Mouse (Mus musculus) liver, embryonic 13.5 days (tissue): ENCODE measurements around the gene Acad10. TPM values are rescaled to one million over a fixed set of nuclear protein-coding genes. Genes with fewer than 3 reads are reported as not detected.
"Not testable (repeated sequence)": the region's sequence is repeated elsewhere in the genome, so short reads cannot be mapped to it uniquely, and the experiment has no call there.

Experiments
- ATAC-seq: fragments of 200-750 bp; cut with Nextera tagmentation; 2 replicates; pipeline ENCODE4 v1.8.0; 2017; ENCODE audit warnings: low read depth, mild to moderate bottlenecking, moderate number of reproducible peaks, moderate library complexity
- DNase-seq: peaks from one replicate; pipeline ENCODE4 v3.0.0; 2022
- H3K27ac ChIP-seq: fragments of 300-500 bp; sonication (generic); 2 replicates; pipeline ENCODE4 v1.5.1; 2015; ENCODE audit warnings: moderate library complexity, mild to moderate bottlenecking, inconsistent platforms
- H3K27me3 ChIP-seq: fragments of 300-500 bp; sonication (generic); 2 replicates; pipeline ENCODE4 v1.6.1; 2015; ENCODE audit warnings: mild to moderate bottlenecking, inconsistent platforms
- H3K36me3 ChIP-seq: fragments of 300-500 bp; sonication (generic); 2 replicates; pipeline ENCODE4 v1.6.1; 2015; ENCODE audit warnings: mild to moderate bottlenecking, inconsistent platforms
- H3K4me1 ChIP-seq: fragments of 300-500 bp; sonication (generic); replicated peaks from 2 replicates; pipeline ENCODE4 v1.6.1; 2015; ENCODE audit warnings: inconsistent platforms
- H3K4me2 ChIP-seq: fragments of 300-500 bp; sonication (generic); 2 replicates; pipeline ENCODE4 v1.6.1; 2015; ENCODE audit warnings: inconsistent platforms, mild to moderate bottlenecking, moderate library complexity
- H3K4me3 ChIP-seq: fragments of 300-500 bp; sonication (generic); replicated peaks from 2 replicates; pipeline ENCODE4 v1.5.1; 2015; ENCODE audit warnings: mild to moderate bottlenecking, inconsistent platforms
- H3K9ac ChIP-seq: fragments of 300-500 bp; sonication (generic); 2 replicates; pipeline ENCODE4 v1.6.1; 2015; ENCODE audit warnings: mild to moderate bottlenecking, inconsistent platforms
- H3K9me3 ChIP-seq: fragments of 300-500 bp; sonication (generic); replicated peaks from 2 replicates; pipeline ENCODE4 v1.6.1; 2016; ENCODE audit warnings: inconsistent platforms
- WGBS: fragments of 180-500 bp; shearing (Covaris S2); methylation state at CpG from one replicate; pipeline ENCODE4 v1.1.7; 2015; ENCODE audit not compliant: insufficient replicate concordance; 5-methylcytosine and 5-hydroxymethylcytosine counted together
- polyA plus RNA-seq: library from polyadenylated mRNA; unstranded; fragments of >200 nt; fragmentation: Nextera tagmentation; extraction: Ambion mirVana; gene quantifications from 2 replicates; pipeline ENCODE4 v1.2.1, GENCODE M21; 2015

Gene Acad10
- 2.0 and 2.4 TPM in 2 replicates for polyA plus RNA-seq

GRCm38 (mm10) chr5:121660059-121660896 is at the start of gene Acad10, which contains the start of gene Brap:
Gene Acad10, minus strand, starts transcription at chr5:121660514.
Gene Brap, plus strand, starts transcription at chr5:121660563.
- WGBS: under 1% methylated on average over 83 of the region's 85 CpGs
- DNase-seq (peak; percentile 91), ATAC-seq (peak; percentile 85)
- H3K36me3 ChIP-seq: peaks cover 34% of the 10 kb centered on the region
- H3K4me2 ChIP-seq: peak within 1 kb of the TSS; percentile 82
- peak within 1 kb of the TSS; percentile 84 for H3K27ac ChIP-seq
- H3K27me3 ChIP-seq: no peaks in the 10 kb centered on the region
- peak within 1 kb of the TSS; percentile 98 for H3K4me3 ChIP-seq
- H3K9me3 ChIP-seq: no peaks in the 10 kb centered on the region
- peak within 1 kb of the TSS; percentile 99 for H3K9ac ChIP-seq
- H3K4me1 ChIP-seq: peaks cover 36% of the 10 kb centered on the region

- no peaks in the 10 kb centered on the region for H3K36me3 ChIP-seq
- H3K27me3 ChIP-seq: no peaks in the 10 kb centered on the region
- whole genome bisulfite sequencing: 9% methylated on average over 20 of the region's 20 CpGs
- peak overlapping the region; percentile 62 for H3K4me2 ChIP-seq
- ATAC-seq: peak; percentile 20; the same call in 1 of the 2 replicates
- H3K4me3 ChIP-seq: peak overlapping the region; percentile 23; the same call in 1 of the 2 replicates
- H3K9ac ChIP-seq: peak overlapping the region; percentile 33
- DNase-seq: no peak
- H3K27ac ChIP-seq: peak overlapping the region; percentile 23; the same call in 1 of the 2 replicates
- H3K9me3 ChIP-seq: no peaks in the 10 kb centered on the region
- H3K4me1 ChIP-seq: peaks cover 60% of the 10 kb centered on the region
These were observed 44.4 kb upstream of the Acad10 start for GRCm38 (mm10) chr5:121704512-121705248.

- Histone ChIP-seq H3K4me3 (no peak overlapping the region), H3K9ac (no peak overlapping the region), H3K4me2 (no peak overlapping the region), H3K27ac (peak overlapping the region; percentile 11; the same call in 1 of the 2 replicates), H3K27me3 (no peaks in the 10 kb centered on the region), H3K36me3 (no peaks in the 10 kb centered on the region), H3K4me1 (peaks cover 60% of the 10 kb centered on the region), H3K9me3 (no peaks in the 10 kb centered on the region)
- WGBS: 33% methylated on average over 1 of the region's 1 CpGs
- ATAC-seq (no peak), DNase-seq (no peak)
These were observed 43.0 kb upstream of the Acad10 start for GRCm38 (mm10) chr5:121703341-121703740.

- Histone ChIP-seq H3K27me3 (no peaks in the 10 kb centered on the region), H3K9ac (peak overlapping the region; percentile 62), H3K36me3 (no peaks in the 10 kb centered on the region), H3K4me3 (peak overlapping the region; percentile 34), H3K9me3 (no peaks in the 10 kb centered on the region), H3K4me1 (peaks cover 60% of the 10 kb centered on the region), H3K27ac (peak overlapping the region; percentile 95), H3K4me2 (peak overlapping the region; percentile 63)
- ATAC-seq: peak; percentile 94
- 22% methylated on average over 8 of the region's 8 CpGs for WGBS
- DNase-seq: peak; percentile 79
These were observed 40.9 kb upstream of the Acad10 start for GRCm38 (mm10) chr5:121701111-121701769.

GRCm38 (mm10) chr5:121700496-121700895 is 40.2 kb upstream of the Acad10 start:
- no peaks in the 10 kb centered on the region for H3K9me3 ChIP-seq
- H3K4me3 ChIP-seq: no peak overlapping the region
- no peaks in the 10 kb centered on the region for H3K27me3 ChIP-seq
- no peaks in the 10 kb centered on the region for H3K36me3 ChIP-seq
- WGBS: 54% methylated on average over 11 of the region's 11 CpGs
- ATAC-seq (no peak), DNase-seq (no peak)
- H3K4me2 ChIP-seq: peak overlapping the region; percentile 7
- H3K9ac ChIP-seq: peak overlapping the region; percentile 40
- H3K27ac ChIP-seq: peak overlapping the region; percentile 95
- peaks cover 54% of the 10 kb centered on the region for H3K4me1 ChIP-seq

- H3K4me2 ChIP-seq: no peak overlapping the region
- no peak for DNase-seq
- H3K36me3 ChIP-seq: no peaks in the 10 kb centered on the region
- H3K4me1 ChIP-seq: peaks cover 48% of the 10 kb centered on the region
- ATAC-seq: peak; percentile 35; the same call in 1 of the 2 replicates
- H3K27me3 ChIP-seq: no peaks in the 10 kb centered on the region
- H3K9me3 ChIP-seq: no peaks in the 10 kb centered on the region
- no peak overlapping the region for H3K4me3 ChIP-seq
- WGBS: 45% methylated on average over 5 of the region's 5 CpGs
- H3K9ac ChIP-seq: no peak overlapping the region
- peak overlapping the region; percentile 95 for H3K27ac ChIP-seq
These were observed 39.6 kb upstream of the Acad10 start for GRCm38 (mm10) chr5:121699891-121700290.

- no peak overlapping the region for H3K4me3 ChIP-seq
- no peaks in the 10 kb centered on the region for H3K36me3 ChIP-seq
- H3K9me3 ChIP-seq: no peaks in the 10 kb centered on the region
- H3K27ac ChIP-seq: no peak overlapping the region
- peaks cover 21% of the 10 kb centered on the region for H3K4me1 ChIP-seq
- H3K4me2 ChIP-seq: no peak overlapping the region
- ATAC-seq (no peak), DNase-seq (no peak)
- H3K27me3 ChIP-seq: no peaks in the 10 kb centered on the region
- H3K9ac ChIP-seq: no peak overlapping the region
- 77% methylated on average over 6 of the region's 6 CpGs for WGBS
These were observed 36.4 kb upstream of the Acad10 start for GRCm38 (mm10) chr5:121696761-121697160.

GRCm38 (mm10) chr5:121692897-121693296 is 32.6 kb upstream of the Acad10 start:
- Histone ChIP-seq H3K4me3 (no peak overlapping the region), H3K4me1 (peaks cover 5% of the 10 kb centered on the region), H3K9ac (no peak overlapping the region), H3K9me3 (no peaks in the 10 kb centered on the region), H3K27ac (no peak overlapping the region), H3K4me2 (no peak overlapping the region), H3K36me3 (no peaks in the 10 kb centered on the region), H3K27me3 (no peaks in the 10 kb centered on the region)
- 69% methylated on average over 4 of the region's 4 CpGs for WGBS
- DNase-seq: no peak
- ATAC-seq: no peak

- not testable (repeated sequence) for H3K27me3 ChIP-seq, H3K9me3 ChIP-seq, H3K9ac ChIP-seq, ATAC-seq, H3K4me3 ChIP-seq, H3K27ac ChIP-seq, H3K4me1 ChIP-seq, H3K4me2 ChIP-seq, DNase-seq
- H3K36me3 ChIP-seq: peaks cover 11% of the 10 kb centered on the region
- 77% methylated on average over 7 of the region's 7 CpGs for WGBS
These were observed 31.1 kb upstream of the Acad10 start for GRCm38 (mm10) chr5:121691436-121691835.

GRCm38 (mm10) chr5:121690482-121691211 is 30.3 kb upstream of the Acad10 start:
- no peak overlapping the region for H3K4me2 ChIP-seq
- peak overlapping the region; percentile 36; the same call in 1 of the 2 replicates for H3K27ac ChIP-seq
- no peak overlapping the region for H3K9ac ChIP-seq
- 65% methylated on average over 7 of the region's 7 CpGs for WGBS
- ATAC-seq (peak; percentile 41; the same call in 1 of the 2 replicates), DNase-seq (no peak)
- no peaks in the 10 kb centered on the region for H3K9me3 ChIP-seq
- no peak overlapping the region for H3K4me3 ChIP-seq
- peaks cover 11% of the 10 kb centered on the region; the same call in 1 of the 2 replicates for H3K4me1 ChIP-seq
- H3K27me3 ChIP-seq: no peaks in the 10 kb centered on the region
- peaks cover 19% of the 10 kb centered on the region for H3K36me3 ChIP-seq
